ENCODE assay signal across 13 mouse cellular contexts in the genomic region with DNA sequence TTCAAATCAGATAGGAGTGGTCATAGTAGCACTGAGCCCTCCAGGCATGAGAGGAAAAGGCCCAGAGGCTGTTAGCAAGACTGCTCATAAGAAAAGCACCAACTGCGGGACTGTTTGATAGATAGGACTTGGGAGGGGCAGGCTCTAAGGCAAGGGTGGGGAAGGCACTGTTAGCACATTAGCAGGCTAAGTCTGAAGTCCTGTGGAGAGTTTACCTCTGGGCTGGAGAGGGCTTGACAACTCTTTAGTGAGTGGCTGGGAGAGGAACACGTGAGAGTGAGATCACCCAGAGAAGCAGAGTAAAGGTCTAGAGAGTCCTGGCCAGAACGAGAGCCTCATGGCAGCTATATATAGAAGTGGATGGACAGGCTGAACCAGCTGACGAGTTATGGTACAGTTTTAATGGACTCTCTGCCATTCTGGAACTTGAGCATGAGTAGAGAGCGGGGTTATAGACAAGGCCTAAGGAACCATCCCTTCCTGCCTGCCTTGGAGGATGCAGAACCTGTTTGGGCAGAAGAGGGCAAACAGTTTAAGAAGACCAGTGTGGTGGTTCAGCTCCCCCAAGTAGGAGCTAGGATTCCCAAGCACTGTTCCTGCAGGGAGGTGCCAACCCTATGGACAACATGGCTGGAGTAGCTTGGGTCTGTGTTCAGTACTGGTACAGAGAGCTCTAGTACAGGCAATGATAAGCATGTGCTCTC. TPM values are rescaled to one million over a fixed set of nuclear protein-coding genes. Genes with fewer than 3 reads are reported as not detected.
DNase-seq lines count a peak whose midpoint lies in the region; ATAC-seq and TF ChIP-seq lines count a peak whose summit lies in the region.
"Had no signal": no experiment of that assay in that cellular context is flagged by ENCODE, and none has a peak within 500 bp of the region (broad histone marks: within the 10 kb centered on the region; RNA-seq: fewer than 3 reads in every experiment).

No protein-coding gene starts in this region.

- no peaks in the 10 kb centered on the region for H3K27me3 ChIP-seq in limb, embryonic 10.5 days (ENCODE audit: low read depth, poor library complexity, severe bottlenecking)
- no peaks in the 10 kb centered on the region for H3K27me3 ChIP-seq in lung, embryonic 14.5 days (ENCODE audit: insufficient read depth, low read length)
- no peaks in the 10 kb centered on the region for H3K27me3 ChIP-seq in stomach, embryonic 14.5 days (ENCODE audit: control insufficient read depth, insufficient read depth, low read length)
- H3K27me3 ChIP-seq: heart, embryonic 13.5 days had no signal

- H3K9me3 ChIP-seq in limb, embryonic 10.5 days (replicated peaks) = no peaks in the 10 kb centered on the region
- no peaks in the 10 kb centered on the region for H3K9me3 ChIP-seq in lung, embryonic 14.5 days (ENCODE audit: low read depth, low read length)
- H3K9me3 ChIP-seq in stomach, embryonic 14.5 days (ENCODE audit: control insufficient read depth, low read depth, low read length) = no peaks in the 10 kb centered on the region
- H3K9me3 ChIP-seq: heart, embryonic 13.5 days had no signal

- no peak overlapping the region for H3K4me2 ChIP-seq in lung, embryonic 14.5 days
- H3K4me2 ChIP-seq in stomach, embryonic 14.5 days (replicated peaks; ENCODE audit: low read depth, low read length) = no peak overlapping the region
- H3K4me2 ChIP-seq: heart, embryonic 13.5 days had no signal

- peak; percentile 30 for DNase-seq in fat pad, adult 2 months (ENCODE audit: extremely low read depth, low read depth, low spot score)
- peak; percentile 13 for DNase-seq in limb, embryonic 10.5 days (ENCODE audit: low spot score)
- DNase-seq in lung, embryonic 14.5 days = no peak
- no peak for DNase-seq in left cerebral cortex, adult 11 months (ENCODE audit: low spot score)
- DNase-seq in neural tube, embryonic 10.5 days (ENCODE audit: extremely low spot score, low spot score) = no peak
- no peak for DNase-seq in spleen, postnatal 14 days (ENCODE audit: low spot score in 2 of 2)
- DNase-seq: adrenal gland, adult 8-10 months; cerebellum, postnatal 36 days had no signal

- no peak overlapping the region for H3K27ac ChIP-seq in limb, embryonic 10.5 days
- H3K27ac ChIP-seq in lung, embryonic 14.5 days (ENCODE audit: low read depth) = no peak overlapping the region
- H3K27ac ChIP-seq in stomach, embryonic 14.5 days (ENCODE audit: low read length) = no peak overlapping the region
- H3K27ac ChIP-seq: heart, embryonic 13.5 days; left cerebral cortex, adult 2 months; macrophage had no signal

- H3K4me1 ChIP-seq in limb, embryonic 10.5 days = no peaks in the 10 kb centered on the region
- H3K4me1 ChIP-seq in lung, embryonic 14.5 days (ENCODE audit: insufficient read depth) = no peaks in the 10 kb centered on the region
- H3K4me1 ChIP-seq in stomach, embryonic 14.5 days (ENCODE audit: control insufficient read depth, insufficient read depth, low read length) = no peaks in the 10 kb centered on the region
- H3K4me1 ChIP-seq: heart, embryonic 13.5 days had no signal

- H3K4me3 ChIP-seq in limb, embryonic 10.5 days = no peak overlapping the region
- no peak overlapping the region for H3K4me3 ChIP-seq in lung, embryonic 14.5 days (ENCODE audit: low read depth, low read length)
- H3K4me3 ChIP-seq in stomach, embryonic 14.5 days (ENCODE audit: low read depth, low read length) = no peak overlapping the region
- H3K4me3 ChIP-seq: heart, embryonic 13.5 days; left cerebral cortex, adult 2 months had no signal

- no peak for TF ChIP-seq CTCF in lung, embryonic 14.5 days (IDR thresholded peaks at IDR 0.05; ENCODE audit: low read depth)

- H3K9ac ChIP-seq in lung, embryonic 14.5 days = no peak overlapping the region
- no peak overlapping the region for H3K9ac ChIP-seq in stomach, embryonic 14.5 days (replicated peaks; ENCODE audit: low read depth, low read length)
- H3K9ac ChIP-seq: heart, embryonic 13.5 days had no signal

- peak; percentile 49; the same call in 1 of the 2 replicates for ATAC-seq in lung, embryonic 14.5 days (ENCODE audit: insufficient read depth)
- peak; percentile 81 for ATAC-seq in stomach, embryonic 14.5 days (ENCODE audit: insufficient number of reproducible peaks, insufficient read depth, low FRiP score, low read depth)

- H3K36me3 ChIP-seq in limb, embryonic 10.5 days = no peaks in the 10 kb centered on the region
- no peaks in the 10 kb centered on the region for H3K36me3 ChIP-seq in lung, embryonic 14.5 days (ENCODE audit: insufficient read depth)
- H3K36me3 ChIP-seq in stomach, embryonic 14.5 days (ENCODE audit: control insufficient read depth, insufficient read depth, low read length) = no peaks in the 10 kb centered on the region
- H3K36me3 ChIP-seq: heart, embryonic 13.5 days had no signal

- 81% methylated on average over 5 of the region's 5 CpGs for WGBS in limb, embryonic 10.5 days
- WGBS in lung, embryonic 14.5 days = 60% methylated on average over 5 of the region's 5 CpGs
- WGBS in stomach, embryonic 14.5 days = 66% methylated on average over 5 of the region's 5 CpGs

RNA-seq across cellular contexts. Expression of gene Psd4, which starts 11.5 kb away (rescaled TPM):
- polyA plus RNA-seq in limb, embryonic 10.5 days (2016; fragmentation: Nextera tagmentation; extraction: Ambion mirVana) = 0.43 and 0.59 TPM in 2 replicates
- 0.79 and 1.8 TPM in 2 replicates for polyA plus RNA-seq in lung, embryonic 14.5 days (2014; fragmentation: Nextera tagmentation; extraction: Ambion mirVana)
- polyA plus RNA-seq in stomach, embryonic 14.5 days (2014; fragmentation: Nextera tagmentation; extraction: Ambion mirVana) = 3.4 and 7.9 TPM in 2 replicates

RNA-seq across cellular contexts. Expression of gene Il1rn, which starts 42.2 kb away (rescaled TPM):
- 0.95 TPM in 1 of 2 replicates, not detected in the other for polyA plus RNA-seq in limb, embryonic 10.5 days (2016; fragmentation: Nextera tagmentation; extraction: Ambion mirVana)
- polyA plus RNA-seq in lung, embryonic 14.5 days (2014; fragmentation: Nextera tagmentation; extraction: Ambion mirVana) = 0.09 and 0.35 TPM in 2 replicates
- polyA plus RNA-seq in stomach, embryonic 14.5 days (2014; fragmentation: Nextera tagmentation; extraction: Ambion mirVana) = 1.5 and 1.9 TPM in 2 replicates
- polyA plus RNA-seq: hindbrain, embryonic 11.5 days had no signal

Comparison
In these comparisons a context has a peak if more than half of its experiments do, and no peak if none do; other contexts are left out.
1. DNase-seq: peak in fat pad, adult 2 months (single experiment) and limb, embryonic 10.5 days (single experiment); none in lung, embryonic 14.5 days (single experiment), left cerebral cortex, adult 11 months (single experiment), neural tube, embryonic 10.5 days (single experiment) and spleen, postnatal 14 days (0 of 2).